Mouse (Mus musculus) induced T-regulatory cell, adult 2 months (primary cell): Measurements from ENCODE around the gene Zc3h15.
"Not testable (repeated sequence)": the region's sequence is repeated elsewhere in the genome, so short reads cannot be mapped to it uniquely, and the experiment has no call there.

Source experiments
- DNase-seq: peaks from one replicate; pipeline ENCODE4 v3.0.0-alpha.2; 2012; ENCODE audit warnings: low read depth

Zc3h15 gene

DNA sequence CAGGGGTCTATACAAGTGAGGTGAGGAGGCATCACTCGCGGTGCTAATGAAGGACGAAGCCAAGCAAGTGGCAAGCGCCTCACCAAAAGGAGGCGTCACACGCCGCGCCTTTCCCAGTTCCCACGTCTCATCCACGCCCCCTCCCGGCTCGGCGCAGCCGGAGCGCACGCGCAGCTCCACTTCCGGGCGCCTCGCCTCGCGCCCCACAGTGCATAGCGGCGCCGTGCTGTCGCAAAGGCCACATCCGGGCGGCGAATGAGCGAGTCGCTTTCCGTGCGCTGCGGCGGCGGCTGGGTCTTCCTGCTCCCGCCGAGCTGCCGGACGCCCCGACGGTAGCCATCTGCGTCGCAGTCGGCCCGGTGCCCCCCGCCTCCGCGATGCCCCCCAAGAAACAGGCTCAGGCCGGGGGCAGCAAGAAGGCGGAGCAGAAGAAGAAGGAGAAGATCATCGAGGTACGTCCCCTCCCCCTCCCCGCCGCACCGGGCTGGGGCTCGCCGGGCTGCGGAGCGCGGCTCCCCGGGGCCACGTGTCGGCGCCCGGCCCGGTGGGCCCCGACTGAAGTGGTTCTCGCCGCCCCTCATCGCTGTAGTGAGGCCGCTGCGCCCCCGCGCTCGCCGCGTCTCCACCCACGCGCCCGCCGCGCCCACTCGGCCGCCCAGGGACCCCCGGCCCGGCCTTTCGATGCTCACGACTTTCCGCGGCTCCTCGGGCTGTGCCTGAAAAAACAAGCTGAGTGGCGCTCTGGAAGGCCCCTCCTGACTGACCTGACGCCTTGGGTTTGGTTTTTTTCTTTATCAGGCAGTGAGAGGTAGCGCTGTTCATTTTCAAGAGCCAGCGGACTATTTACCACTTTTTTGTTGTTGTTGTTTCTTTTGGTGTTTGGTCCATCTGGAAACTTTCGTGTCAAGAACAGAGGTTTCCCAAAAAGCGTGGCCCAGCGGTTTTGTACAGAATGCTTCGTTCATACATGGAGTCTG, at the start of gene Zc3h15:
Gene Zc3h15 (plus strand): TSS at position 160 of the 977 bp plus-strand sequence.
- DNase-seq, result peak; percentile 96

DNA sequence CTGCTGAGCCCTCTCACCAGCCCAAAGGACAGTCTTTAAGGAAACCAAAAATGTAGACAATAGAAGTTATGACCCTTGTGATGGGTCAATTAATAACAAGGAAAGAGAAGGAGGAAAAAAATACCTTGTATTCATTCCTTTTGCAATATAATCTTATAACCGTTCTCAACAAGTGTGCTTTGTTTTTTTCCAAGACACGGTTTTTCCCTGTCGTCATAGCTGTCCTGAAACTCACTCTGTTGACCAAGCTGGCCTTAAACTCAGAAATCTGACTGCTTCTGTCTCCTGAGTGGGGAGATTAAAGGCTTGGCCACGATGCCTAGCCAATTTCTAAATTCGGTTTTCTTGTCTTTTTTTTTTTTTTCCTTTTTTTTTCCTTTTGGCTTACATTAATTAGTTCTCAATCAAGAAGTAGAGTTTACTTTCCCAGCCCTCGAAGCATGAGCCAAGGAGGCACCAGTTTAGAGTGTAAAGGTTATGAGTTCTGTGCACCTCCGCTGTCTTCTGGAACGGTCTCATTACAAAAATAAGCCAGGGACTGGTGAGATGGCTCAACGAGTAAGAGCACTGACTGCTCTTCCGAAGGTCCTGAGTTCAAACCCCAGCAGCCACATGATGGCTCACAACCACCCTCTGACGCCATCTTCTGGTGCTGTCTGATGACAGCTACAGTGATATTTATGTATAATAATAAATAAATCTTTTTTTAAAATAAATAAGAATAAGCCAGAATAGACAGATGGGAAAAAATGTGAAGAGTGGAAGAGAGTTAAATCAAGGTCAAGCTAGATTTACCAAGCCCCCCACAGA, 23.5 kb upstream of the Zc3h15 start:
- no peak for DNase-seq

DNA sequence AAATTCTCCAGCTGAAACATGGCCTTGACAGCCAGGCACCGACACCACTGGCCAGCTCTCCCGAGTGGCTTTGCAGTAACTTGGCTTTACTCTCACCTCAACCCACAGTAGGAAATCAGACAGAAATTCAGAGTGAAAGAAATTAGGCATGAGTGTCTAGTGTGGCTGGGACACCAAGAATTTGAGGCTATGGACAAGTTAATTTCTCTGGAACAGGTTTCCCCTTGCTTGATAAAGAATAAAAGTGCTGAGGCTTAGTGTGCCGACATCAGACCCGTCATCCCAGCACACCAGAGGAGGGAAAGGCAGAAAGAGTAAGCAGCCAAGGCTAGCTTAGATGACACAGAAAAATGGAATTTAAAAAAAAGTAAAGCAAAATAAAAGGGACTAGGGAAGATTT, 22.7 kb upstream of the Zc3h15 start:
- no peak for DNase-seq

DNA sequence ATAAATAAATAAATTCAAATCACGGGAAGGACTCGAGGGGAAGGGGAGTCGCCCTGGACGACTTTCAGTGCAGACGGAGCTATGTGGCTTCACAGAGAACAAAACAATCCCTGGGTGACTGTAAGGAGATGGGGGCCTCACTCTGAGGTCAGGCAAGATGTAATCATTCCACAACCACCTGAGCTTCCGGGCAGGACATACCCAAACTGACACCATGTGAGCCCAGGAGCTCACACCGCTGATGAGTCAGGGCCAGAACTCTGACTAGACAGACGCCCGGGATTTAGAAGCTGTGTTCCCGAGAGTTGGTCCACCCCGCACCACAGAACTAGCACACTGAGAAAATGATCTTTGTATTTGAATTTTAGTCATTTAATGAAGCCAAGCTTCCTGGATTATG, 21.4 kb upstream of the Zc3h15 start:
- no peak for DNase-seq

DNA sequence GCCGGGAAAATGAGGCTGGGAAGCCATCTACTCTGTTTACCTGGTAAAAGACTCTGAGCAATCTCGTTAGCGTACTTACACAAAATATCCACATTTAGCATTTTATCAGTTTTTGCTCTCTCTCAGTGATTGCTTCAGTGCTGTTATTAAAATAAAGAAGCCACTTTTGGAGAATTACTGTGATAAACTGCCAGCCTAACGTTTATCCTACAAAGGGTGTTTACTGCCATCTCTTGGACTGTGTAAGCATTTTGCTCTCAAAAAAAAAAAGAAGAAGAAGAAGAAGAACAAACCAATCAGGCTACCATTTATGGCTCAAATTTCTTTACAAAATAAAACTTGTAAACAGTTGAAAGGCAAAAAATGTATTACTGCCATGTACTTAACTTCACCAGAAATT, 20.2 kb upstream of the Zc3h15 start:
- no peak for DNase-seq

DNA sequence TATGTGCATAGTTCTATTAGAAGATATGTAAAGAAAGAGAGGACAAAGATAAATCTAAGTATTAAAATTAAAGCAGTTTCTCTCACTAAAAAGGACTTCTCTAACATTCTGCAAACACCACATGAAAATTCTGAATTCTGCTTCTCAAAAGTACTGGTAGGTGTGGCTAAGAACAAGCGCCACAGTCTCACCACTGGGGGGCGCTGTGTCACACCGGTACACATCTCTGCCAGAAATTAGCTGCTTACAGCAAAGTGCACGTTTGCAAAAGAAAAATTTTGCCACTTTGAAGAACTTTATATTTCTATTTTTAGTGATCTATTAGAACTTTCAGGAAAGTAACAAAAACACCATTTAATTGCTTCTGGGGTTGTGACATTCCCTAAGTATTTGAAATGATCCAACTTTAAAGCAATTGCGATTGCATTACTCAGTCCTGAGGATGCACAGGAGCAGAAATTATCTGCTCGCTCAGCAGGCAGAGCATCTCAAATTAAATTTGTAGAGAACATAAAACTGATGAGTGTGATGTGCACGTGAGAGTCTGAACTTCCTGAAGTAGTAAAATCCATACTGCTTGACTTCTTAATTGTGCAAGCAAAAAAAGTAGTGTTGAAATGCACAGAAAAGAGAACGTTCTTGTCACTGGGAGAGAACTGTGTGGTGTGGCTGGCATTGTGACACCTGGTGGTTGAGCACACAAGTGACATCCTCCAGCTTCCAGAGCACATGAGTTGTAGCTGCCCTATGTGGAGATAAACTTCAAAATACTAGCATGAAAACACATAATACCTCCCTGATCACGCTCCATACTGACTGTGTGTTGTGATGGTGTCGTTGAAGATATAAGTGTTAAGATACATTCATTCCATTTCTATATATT, 18.8 kb upstream of the Zc3h15 start:
- peak; percentile 83 for DNase-seq

DNA sequence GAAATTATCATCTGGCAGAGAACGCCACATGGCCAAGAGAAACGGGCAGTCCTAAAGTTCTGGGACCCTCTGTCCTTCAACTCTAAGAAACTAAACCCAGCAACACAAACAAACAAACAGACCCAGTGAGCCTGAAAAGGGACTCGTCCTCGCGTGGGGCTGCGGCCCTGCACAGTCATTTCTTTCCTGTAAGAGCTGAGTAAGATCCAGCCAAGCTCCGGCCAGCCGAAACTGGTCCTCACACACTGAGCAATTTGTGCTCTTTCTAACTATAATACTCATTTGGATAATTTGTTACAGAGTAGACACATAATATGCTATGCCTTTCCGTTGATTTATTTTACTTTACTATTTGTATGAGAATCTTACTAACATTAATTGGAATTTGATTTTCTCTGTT, 17.4 kb upstream of the Zc3h15 start:
- DNase-seq, result no peak

DNA sequence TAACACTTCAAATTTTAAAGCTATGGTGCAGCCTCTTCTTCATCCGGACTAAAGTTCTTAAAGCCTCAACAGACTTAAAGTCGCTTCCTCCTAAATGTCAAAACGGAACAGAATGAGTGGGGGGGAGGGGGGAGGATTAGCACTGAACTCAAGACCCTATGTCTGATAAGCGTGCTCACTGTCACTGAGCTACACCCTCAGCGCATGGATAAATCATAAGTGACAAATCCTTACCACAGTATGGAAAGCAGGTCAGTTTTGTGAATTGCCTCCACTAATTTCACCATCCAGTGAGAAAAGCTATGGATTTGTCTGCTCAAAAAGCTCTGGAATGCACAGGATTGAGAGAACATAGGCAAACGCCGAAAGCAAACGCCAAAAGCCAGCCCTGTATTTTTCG, 16.7 kb upstream of the Zc3h15 start:
- DNase-seq, result no peak

DNA sequence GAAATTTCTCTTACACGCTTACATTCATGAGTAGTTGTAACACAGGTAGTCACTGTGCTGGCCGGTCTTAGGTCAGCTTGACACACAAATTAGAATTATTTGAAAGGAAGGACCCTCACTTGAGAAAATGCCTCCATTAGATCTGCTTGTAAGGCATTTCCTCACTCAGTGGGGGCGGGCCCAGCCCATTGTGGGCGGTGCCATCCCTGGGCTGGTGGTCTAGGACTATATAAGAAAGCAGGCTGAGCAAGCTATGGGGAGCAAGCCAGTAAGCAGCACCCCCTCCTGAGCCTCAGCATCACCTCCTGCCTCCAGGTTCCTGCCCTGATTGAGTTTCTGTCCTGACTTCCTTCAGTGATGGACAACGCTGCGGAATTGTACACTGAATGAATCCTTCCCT, 16.3 kb upstream of the Zc3h15 start:
- no peak for DNase-seq

DNA sequence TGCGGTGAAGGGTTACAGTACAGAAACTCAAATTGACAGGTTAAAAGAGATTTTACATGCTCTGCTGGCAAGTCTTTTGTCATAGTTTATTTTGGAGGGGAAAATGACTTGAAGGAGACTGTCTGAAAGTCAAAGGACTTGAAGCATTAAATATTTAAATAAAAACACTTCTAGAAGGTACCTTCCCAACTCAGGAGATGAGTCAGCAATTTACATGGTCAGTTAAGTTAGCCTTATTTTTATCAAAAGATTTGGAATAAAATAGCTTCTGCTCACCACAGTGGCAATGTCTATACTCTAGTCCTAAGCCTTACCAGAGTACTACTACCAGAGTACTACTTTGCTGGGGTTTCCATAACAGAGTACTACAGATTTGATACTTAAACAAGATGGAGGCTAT, 2.2 kb upstream of the Zc3h15 start:
- no peak for DNase-seq

DNA sequence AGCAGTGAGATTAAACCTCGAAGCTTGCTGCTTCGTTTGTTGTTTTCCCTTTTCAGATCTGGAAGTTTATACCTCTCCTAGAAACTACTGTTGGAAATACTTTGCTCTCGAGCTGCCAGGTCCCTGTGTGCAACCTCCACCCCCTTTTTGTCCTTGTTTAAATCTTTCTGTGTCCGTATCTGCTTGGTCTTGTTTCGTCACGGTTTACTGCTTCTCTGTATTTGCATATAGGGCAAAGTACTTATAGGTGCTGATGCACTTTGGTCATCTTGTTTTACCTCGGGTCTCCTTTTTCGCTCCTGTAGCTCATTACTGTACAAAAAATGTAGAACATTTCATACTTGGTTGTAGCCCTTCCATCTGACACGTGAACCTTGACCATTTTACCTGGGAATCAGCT, 4.7 kb downstream of the Zc3h15 start:
- no peak for DNase-seq

DNA sequence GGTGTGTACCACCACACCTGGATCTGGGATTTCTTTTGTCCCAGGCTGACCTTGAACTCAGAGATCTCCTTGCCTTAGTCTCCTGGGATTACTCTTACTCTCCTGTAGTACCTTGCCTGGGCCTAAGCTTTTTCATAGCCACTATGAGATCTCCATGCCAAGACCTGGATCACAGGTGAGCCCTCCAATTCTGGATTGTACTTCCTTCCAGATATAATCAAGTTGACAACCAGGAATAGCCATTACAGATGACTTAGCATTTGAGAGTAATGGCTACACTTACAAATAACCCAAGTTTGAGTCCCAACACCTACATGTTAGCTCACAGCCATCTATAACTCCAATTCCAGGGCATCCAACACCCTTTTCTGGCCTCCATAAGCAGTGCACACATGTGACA, 8.4 kb downstream of the Zc3h15 start:
- DNase-seq, result no peak

DNA sequence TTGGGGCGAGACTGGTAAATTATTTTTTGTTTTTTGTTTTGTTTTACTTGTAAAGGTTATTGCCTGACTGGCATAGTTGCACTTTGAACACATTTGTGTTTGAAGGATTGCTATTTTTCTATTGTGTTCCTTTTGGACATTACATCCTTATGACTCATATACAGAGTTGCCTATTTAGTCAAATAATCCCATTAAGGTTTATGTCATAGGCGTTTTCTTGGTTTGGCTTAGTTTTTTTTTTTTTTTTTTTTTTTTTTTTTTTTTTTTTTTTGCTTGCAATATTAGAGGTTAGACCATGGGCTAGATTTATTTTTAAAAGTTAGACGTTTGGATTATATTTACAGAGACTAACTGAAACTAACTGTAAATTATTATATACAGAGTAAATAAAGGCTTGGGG, 15.0 kb downstream of the Zc3h15 start:
- DNase-seq, result no peak

DNA sequence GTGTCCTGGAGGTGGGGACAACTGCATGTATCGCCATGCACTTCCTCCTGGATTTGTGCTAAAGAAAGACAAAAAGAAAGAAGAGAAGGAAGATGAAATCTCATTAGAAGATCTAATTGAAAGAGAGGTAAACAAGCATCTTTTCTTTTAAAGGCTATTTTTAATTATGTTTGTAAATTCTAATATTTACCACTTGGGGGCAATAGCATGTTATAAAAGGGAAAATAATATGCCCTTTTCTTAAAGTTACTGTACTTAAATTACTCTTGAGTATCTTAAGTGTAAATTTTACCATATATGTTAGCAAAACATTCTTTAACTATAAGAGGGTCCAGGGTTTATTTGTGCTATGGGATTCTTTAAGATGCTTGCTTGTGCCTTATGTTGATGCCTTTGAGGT, 15.9 kb downstream of the Zc3h15 start:
- peak; percentile 37 for DNase-seq

DNA sequence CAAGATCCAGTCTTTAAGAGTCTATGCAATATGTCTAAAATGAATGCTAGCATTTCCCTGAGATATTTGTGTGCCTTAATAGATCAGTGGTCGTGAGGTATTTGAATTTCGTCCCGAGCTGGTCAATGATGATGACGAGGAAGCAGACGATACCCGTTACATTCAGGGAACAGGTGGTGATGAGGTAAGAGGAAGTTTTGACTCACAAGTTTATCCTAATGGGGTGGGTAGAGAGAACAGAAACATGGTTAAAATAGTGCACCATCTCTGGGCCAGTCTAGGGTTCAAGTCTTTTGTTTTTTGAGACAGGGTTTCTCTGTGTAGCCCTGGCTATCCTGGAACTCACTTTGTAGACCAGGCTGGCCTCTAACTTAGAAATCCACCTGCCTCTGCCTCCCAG, 17.1 kb downstream of the Zc3h15 start:
- no peak for DNase-seq

DNA sequence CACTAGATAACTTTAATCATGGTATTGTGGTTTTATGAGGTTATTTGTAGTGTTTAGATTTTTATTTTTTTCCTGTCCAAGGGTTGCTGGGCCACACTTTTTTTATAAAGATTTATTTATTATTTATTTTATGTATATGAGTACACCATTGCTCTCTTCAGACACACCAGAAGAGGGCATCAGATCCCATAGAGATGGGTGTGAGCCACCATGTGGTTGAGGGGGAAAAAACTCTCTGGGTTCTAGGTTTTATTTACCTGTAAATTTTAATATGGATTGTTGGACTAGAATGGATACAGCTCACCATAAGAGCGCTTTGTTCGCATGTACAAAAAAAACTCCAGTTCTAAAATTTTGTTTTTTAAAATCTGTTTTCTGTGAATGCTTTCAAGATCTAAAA, 20.8 kb downstream of the Zc3h15 start:
- not testable (repeated sequence) for DNase-seq

DNA sequence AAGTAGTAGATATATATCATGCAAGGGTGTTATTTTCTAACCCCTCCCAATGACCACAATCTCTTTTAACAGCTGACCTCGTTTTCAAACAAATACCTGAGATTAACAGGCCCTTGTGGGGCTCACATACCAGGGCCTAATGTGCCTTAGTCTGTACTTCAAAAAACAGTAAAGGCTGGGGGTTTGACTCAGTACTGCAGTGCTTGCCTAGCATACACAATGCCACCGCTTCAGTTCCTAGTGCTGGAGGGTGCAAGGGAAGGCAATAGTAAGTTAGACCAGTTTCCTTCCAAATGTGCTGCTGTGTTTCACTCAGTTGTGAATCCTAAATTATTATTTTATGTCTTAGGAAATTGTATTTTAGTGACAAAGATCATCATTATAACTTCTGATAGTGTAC, 23.2 kb downstream of the Zc3h15 start:
- no peak for DNase-seq

DNA sequence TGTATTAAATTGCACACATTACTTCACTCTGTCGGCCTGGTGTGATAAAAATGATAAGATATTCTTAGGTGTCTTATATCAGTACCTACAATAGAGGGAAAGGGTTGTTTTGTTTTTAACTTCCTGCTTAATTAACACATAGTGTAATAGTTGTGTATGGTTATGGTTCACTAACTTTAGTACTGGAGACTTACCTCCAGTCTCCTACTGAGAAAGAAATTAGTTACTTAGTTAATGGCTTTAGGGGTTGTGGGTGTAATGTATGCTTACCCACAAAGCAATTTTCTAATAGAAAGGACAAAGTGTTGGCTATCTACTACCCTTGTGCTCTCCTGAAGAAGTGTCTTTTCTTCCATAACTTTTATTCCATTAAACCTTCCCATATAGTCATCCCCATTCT, 23.8 kb downstream of the Zc3h15 start:
- no peak for DNase-seq

DNA sequence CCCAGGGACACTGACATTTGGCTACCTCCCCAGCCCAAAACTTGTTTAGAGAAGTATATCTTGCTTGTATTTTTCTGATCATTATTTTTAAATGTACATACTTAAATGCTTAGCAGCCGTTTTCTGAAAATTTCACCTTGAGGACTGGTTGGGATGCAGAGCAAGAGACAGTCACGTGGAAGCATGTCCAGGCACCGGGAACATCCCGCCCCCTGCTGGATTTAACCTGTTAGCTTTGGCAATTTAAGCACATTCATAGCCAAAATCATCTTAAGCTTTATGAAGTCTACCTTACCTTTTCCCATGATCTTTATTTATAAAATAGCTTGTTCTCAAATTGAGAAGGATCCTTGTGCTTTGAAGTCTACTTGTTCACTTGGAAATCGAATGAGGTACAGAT, 25.8 kb downstream of the Zc3h15 start:
- no peak for DNase-seq

DNA sequence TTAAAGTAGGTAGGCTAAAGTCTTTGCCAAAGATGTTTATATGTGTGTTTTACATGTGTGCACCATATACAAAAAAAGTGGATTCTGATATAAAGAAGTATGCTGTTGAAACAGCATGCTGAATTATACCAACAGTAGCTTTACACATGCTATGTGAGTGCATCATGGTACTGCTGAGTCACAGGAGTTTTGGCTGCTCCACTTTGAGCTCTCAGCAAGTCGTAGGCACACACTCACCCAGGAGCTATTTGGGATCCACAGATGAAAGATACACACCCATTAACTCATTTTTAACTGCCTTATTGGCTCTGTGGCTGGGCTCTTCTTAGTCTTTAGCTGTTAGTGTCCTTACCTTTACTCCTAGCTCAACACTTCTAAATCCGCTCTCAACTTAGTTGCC, 27.6 kb downstream of the Zc3h15 start:
- DNase-seq, result no peak

DNA sequence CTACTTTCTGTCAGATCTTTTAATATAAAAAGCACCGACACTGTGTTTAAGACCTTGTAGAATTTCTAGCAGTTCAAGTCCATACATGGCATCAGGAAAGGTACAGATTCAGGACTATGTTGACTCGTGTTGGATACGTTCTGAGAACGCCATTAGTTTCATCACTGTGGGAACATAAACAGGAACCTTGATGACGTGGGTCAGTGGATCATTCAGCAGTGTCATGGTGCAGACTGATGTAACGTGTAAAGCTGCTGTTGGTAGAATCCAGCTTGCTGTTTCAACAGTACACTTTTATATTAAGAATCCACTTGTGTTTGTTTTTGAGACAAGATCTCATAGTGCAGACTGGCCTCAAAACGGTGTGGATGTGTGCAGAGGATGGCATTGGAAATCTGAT, 28.8 kb downstream of the Zc3h15 start:
- no peak for DNase-seq

DNA sequence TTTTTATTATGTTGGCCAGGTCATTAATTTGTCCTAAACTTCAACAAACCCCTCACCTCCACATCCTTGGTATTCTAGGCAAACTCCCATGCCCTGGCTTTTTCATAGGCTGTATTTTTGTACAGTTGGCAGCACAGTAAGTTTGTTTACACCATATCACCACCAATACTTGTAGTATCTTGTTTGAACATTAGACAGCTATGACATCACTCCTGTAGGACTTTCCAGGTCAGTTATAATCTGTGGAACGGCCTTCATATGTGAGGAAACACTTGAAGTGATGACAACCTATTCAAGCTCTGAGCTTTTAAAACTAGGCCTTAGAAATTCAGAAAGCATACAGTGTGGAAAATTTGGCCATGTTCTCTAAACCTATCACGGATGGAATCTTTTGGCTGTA, 29.6 kb downstream of the Zc3h15 start:
- no peak for DNase-seq
